Mouse (Mus musculus) ovary, postnatal 14 days (tissue): ENCODE results near the gene Cd22.
A peak's percentile ranks its signal among the peaks of the same experiment; 100 is the strongest.
"Not testable (repeated sequence)": the region's sequence is repeated elsewhere in the genome, so short reads cannot be mapped to it uniquely, and the experiment has no call there.

ENCODE experiments used
- DNase-seq: peaks from one replicate; pipeline ENCODE4 v3.0.0; 2022; ENCODE audit warnings: low spot score

The Cd22 gene

DNA sequence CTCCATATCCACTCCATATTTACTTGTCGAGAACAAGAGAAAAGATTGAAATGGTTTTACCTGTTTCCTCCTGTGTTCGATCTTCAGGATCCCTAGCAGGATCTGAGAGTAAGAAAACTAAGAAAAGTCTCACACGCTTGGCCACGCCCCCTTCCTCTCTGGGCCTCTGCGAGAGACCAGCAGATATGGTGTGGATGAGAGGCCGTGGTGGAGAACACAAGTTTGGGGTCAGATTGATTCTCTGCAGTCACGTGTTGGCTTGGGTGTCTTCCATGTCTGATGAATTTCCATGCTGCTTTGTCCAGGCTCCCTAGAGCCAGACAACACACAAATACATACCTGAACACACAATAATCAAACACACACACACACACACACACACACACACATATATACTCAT is at the start of gene Cd22:
Gene Cd22 (minus strand): TSS at position 167 of the 400 bp plus-strand sequence.
- no peak for DNase-seq

DNA sequence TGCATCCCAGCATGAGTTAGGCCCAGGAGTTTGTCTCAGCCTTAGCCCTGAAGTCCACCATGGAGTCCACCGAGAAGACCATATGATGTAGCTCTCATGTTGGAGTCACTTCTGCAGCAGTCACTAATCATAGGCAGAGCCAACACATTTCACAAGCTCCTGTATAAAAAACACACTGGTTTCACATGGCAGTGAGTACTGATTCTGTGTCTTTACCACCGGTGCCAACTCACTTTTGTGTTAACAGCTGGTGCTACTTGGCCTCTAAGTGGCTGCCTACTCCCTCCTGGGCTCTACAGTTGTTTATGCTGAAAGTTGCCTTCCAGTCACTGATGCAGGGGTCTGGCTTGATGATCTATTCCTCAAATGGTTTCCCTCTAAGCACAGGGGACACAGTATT is 44.4 kb upstream of the Cd22 start, which contains the start of gene Hamp2:
Gene Hamp2 (minus strand): TSS at position 101 of the 400 bp plus-strand sequence.
- DNase-seq: not testable (repeated sequence)

GRCm38 (mm10) chr7:30924071-30924470 is 43.9 kb upstream of the Cd22 start:
- DNase-seq: no peak

DNA sequence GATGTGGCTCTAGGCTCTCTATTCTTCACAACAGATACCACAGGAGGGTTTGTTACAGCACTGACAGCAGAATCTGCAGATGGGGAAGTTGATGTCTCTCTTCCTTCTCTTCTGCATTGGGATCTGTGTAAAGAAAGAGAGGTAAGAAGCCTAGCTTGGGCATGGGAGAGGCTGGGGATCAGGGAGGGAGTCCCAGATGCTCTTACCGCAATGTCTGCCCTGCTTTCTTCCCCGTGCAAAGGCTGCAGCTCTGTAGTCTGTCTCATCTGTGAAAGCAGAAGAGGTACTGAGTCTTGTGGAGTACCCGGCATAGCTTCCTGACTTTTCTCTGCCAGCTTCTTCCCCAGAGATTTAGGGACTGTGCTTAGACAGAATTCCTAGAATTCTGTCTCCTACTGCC is 42.3 kb upstream of the Cd22 start:
- DNase-seq: not testable (repeated sequence)

GRCm38 (mm10) chr7:30920217-30920616 is 40.1 kb upstream of the Cd22 start:
- DNase-seq: no peak

DNA sequence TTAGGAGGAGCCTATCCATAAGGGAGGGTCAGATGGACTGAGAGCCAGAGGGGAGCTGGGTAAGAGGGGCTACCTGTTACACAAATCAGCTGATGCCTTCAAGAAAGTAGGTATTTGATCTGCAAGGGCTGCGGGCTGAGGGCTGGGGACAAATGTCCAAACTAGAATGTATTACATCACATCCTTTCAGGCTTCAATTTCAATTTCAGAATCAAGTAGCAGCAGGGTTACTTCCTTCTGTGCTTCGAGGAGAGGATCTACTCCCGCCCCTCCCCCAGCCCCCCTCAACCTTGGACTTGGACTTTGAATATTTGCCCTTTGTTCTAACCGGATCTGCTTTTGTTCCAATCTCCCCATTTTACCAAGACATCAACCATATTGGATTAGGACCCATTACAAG is 37.1 kb upstream of the Cd22 start:
- no peak for DNase-seq

DNA sequence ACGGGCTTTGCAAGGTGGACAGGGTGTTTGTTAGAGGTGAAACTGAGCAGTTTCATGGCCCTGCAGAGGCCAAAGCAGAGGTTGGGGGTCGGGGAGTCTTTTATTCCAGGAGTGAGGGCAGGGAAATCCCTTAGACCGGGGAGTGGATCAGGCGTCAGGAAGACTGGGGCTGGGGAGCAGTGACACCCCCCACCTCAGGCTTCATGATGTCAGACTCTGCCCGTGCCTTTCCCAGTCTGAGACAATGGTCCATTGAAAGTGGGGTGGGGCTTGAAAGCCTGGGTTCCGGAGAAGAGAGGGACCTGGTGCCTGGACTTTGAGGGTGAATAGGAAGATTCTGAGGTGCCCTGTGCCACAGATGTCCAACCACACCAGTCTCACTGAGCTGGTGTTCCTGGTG is 36.6 kb upstream of the Cd22 start:
- DNase-seq: no peak

DNA sequence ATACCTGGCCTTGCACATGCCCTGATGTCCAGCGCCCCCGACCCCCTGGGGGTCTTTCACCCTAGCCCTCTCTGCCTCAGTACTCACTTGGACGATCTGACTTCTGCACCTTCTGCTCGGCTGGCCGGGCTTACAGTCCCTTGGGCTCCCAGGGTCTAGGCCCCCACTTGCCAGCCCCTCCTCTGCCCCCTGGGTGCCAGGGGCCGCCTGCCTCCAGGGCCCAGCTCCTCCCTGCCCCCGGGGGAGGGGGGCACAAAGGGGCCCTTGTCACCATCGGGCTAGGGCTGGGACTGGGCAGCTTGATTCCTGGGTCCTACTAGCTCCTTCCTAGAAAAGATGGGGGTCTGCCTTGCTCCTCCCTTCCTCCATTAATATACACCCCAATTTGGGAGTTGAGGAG is 34.6 kb upstream of the Cd22 start, which contains the start of gene Mag:
Gene Mag (minus strand): TSS at position 142 of the 400 bp plus-strand sequence.
- DNase-seq: no peak

DNA sequence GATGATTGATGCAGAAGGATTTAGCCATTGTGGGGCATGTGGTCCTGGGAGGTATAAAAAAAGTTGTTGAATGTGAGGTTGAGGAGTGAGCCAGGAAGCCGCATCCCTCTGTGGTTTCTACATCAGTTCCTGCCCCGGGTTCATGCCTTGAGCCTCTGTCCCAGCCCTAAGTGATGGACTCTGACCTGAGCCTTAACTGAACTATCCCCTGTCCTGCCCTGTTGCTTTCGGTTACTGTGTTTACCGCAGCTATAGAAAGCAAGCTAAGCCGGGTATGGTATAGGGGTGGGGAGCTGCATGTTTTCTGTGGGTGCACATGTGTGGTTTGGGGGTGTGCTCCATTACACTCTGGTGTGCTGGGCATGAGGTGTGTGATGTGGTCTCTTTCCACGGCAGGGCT is 29.6 kb upstream of the Cd22 start:
- no peak for DNase-seq

GRCm38 (mm10) chr7:30908992-30909431 is 28.9 kb upstream of the Cd22 start:
- DNase-seq: no peak

DNA sequence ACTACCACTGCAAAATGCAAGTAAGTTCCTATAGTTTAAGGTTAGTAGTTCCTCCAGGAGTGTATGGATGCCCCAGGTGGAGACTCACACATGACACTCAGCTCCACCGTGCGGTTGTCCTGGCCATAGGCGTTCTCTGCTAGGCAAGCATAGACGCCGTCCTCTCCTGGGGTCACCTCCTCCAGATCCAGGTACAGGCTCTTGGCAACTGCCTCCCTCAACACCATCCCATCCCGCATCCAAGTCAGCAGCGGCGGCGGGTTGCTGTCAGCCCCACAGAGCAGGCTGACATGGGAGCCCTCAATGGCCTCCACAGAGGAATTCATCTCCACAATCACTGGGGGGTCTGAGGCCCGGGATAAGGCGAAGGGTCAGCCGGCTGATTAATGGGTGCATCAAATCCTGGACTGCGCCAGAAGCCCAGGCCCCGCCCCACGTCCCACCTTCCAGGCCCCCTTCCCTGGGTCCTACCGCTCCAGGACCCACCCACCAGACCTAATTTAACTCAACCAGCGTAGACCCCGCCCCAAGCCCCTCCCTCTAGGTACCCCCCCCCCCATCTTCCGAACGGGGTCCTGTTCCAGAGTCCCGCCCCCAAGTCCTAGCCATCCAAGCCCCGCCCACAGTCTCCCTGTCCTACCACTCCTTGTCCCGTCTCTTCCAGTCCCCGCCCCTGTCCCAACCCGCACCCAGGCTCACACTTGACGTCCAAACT is 28.3 kb upstream of the Cd22 start:
- no peak for DNase-seq

DNA sequence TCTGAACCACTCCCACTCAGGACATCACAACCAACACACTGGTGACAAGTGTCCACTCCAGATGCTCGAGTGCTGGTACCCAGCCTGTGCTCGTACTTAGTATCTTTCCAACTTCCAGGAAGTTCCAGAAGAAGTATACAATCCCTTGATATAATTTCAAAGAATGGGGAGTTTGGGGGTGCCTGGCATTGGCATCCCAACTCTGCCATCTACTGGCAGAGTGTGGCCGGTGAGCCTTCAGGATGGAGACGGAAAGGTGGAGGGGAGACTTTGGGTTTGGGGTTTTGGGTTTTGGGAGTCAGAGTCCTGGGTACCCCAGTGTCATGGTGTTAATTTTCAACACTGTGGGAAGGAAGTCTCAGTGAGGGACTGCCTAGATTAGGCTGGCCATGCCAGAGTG is 23.9 kb upstream of the Cd22 start:
- no peak for DNase-seq

GRCm38 (mm10) chr7:30895217-30895616 is 15.1 kb upstream of the Cd22 start:
- DNase-seq: no peak

DNA sequence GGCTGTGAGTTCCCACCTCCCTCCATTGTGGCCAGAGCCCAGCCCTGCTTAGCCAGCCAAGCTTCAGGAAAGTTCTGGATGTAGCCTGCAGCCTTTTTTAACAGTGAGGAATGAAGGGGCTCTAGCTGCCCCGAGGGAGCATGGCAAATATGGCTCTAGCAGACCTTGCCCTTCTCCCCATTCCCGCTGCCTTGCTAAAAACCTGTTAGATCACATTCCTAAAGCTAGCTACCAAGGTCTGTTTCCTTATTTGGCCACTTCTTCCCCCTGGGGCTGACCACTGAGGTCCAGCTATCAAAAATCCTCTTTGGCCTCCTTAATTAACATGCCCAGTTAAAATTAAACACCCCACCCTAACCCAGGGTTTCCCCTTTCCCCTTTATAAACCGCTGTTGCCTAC is 12.4 kb upstream of the Cd22 start:
- DNase-seq: no peak

- no peak for DNase-seq
These were observed 11.6 kb upstream of the Cd22 start for GRCm38 (mm10) chr7:30891746-30892145.

DNA sequence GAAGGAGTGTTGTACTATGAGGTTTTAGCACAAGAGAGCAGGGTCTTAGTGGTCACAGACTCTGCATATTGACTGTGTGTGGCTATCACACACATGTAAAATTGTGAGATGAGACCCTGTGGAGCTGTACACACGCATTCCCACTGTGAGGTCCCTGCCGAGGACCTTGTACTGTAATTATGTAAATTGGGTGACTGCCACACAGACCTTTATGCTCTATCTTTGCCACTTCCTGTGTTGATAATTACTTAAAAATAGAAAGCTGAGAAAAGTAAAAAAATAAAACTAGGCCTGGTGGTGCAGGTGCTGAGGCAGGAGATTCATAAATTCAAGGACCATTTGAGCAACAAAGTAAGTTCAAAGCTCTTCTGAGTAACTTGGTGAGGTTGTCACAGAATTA is 10.5 kb upstream of the Cd22 start:
- no peak for DNase-seq

GRCm38 (mm10) chr7:30888786-30889185 is 8.6 kb upstream of the Cd22 start:
- DNase-seq: no peak

DNA sequence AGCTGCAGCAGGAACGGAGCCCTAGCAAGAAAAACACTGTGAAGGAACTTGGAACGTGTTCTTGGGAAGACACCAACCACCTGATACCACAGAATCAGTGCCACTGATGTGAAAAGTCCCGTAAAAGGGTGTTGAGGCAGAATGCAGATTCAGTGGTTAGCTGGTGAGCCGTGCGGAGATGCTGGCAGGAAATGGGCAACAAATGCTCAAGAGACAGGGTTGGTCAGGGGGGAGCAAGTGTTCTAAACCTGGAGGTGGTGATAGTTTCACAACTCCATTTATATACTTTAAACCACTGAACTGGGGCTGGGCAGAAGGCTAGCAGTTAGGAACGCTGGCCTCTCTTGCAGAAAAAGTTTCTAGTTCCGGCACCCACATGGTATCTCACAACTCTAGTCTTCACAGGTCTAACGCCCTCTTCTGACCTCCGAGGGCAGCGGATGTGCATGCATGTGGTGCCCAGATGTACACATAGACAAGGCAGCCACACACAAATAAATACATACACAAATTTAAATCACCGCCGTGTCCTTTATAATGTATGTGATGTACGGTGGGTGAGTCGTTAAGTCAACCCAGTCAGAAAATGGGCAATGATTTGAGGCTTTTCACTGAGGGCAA is 7.5 kb upstream of the Cd22 start:
- no peak for DNase-seq

DNA sequence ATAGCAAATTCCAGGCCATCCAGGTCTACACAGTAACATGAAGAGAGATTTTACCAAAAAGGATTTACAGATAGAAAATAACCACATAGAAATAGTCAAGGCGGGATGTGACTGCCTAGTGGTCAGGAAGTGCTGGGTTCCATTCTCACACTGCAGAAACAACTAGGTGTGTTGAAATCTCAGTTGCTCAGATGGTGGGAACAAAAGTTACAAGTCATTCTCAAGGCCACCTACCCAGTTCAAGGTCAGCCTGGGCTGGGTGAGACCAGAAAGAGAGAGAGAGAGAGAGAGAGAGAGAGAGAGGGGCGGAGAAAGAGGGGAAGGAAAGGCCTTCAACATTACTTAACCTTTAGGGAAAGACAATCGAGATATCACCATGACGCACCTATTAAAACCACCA is 6.7 kb upstream of the Cd22 start:
- DNase-seq: no peak

GRCm38 (mm10) chr7:30884047-30884446 is 3.9 kb upstream of the Cd22 start:
- DNase-seq: no peak

- DNase-seq: no peak
These were observed 1.2 kb upstream of the Cd22 start for GRCm38 (mm10) chr7:30881367-30881766.

GRCm38 (mm10) chr7:30878950-30879349 is 1.2 kb downstream of the Cd22 start:
- no peak for DNase-seq

GRCm38 (mm10) chr7:30873083-30873482 is 7.1 kb downstream of the Cd22 start:
- peak; percentile 69 for DNase-seq

- no peak for DNase-seq
These were observed 16.8 kb downstream of the Cd22 start for GRCm38 (mm10) chr7:30863386-30863785.
